In the genomic region with DNA sequence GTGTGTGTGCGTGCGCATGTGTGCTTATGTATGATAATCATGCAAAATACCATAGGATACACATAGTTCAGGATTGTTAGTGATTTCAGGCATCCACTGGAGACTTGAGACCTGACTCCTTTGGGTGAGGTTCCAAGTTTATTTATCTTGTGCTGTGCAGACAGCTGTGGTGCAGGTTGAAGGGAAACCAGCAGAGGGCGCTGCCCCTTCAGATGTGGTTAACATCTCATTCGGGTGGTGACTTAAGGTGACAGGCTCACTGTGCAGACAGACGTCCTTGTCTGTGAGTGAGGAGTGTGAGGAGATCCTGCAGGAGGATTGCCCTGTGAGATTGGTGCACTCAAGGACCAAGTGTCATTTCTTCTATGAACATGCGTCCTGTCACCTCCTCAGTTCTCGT, we compare ENCODE assay signal across 8 mouse cellular contexts.
DNase-seq lines count a peak whose midpoint lies in the region; ATAC-seq and TF ChIP-seq lines count a peak whose summit lies in the region.
"Not testable (repeated sequence)": the region's sequence is repeated elsewhere in the genome, so short reads cannot be mapped to it uniquely, and the experiment has no call there.

No protein-coding gene starts in this region.

- not testable (repeated sequence) for H3K4me2 ChIP-seq in intestine, postnatal 0 days (replicated peaks; ENCODE audit: low read depth); liver, embryonic 14.5 days (ENCODE audit: low read depth)

- H3K27me3 ChIP-seq in ES-Bruce4 (ENCODE audit: control insufficient read depth, insufficient read depth, low read length, poor library complexity, severe bottlenecking); intestine, postnatal 0 days (replicated peaks; ENCODE audit: control insufficient read depth, insufficient read depth, low read length); liver, embryonic 14.5 days (ENCODE audit: control insufficient read depth, insufficient read depth, low read length); thymus, adult 2 months (ENCODE audit: control insufficient read depth, insufficient read depth, low read length): not testable (repeated sequence)

- not testable (repeated sequence) for TF ChIP-seq EP300 in ES-Bruce4 (IDR thresholded peaks at IDR 0.05; ENCODE audit: insufficient read depth, low read depth, low read length); liver, embryonic 14.5 days (IDR thresholded peaks at IDR 0.05; ENCODE audit: low read depth)

- DNase-seq in 416B (ENCODE audit: low read depth): peak; percentile 24
- peak; percentile 6 for DNase-seq in adrenal gland, postnatal 10 days
- peak; percentile 1 for DNase-seq in embryo, embryonic 11 days
- not testable (repeated sequence) for DNase-seq in liver, embryonic 14.5 days (ENCODE audit: low read depth in 3 of 3, low spot score in 3 of 3)
- DNase-seq in naive thymus-derived CD4-positive, alpha-beta T cell, adult 2 months (ENCODE audit: low read depth): peak; percentile 67
- peak; percentile 64 for DNase-seq in thymus, adult 2 months

- H3K4me3 ChIP-seq in ES-Bruce4 (ENCODE audit: low read depth, low read length); intestine, postnatal 0 days (ENCODE audit: low read depth, low read length); liver, embryonic 14.5 days (ENCODE audit: insufficient read depth in 1 of 2, low read depth in 2 of 2, low read length in 2 of 2); thymus, adult 2 months (ENCODE audit: control insufficient read depth, insufficient read depth, low read length): not testable (repeated sequence)

- H3K36me3 ChIP-seq in ES-Bruce4 (ENCODE audit: control insufficient read depth, insufficient read depth, low read length, poor library complexity, severe bottlenecking); intestine, postnatal 0 days (ENCODE audit: control insufficient read depth, insufficient read depth); liver, embryonic 14.5 days (replicated peaks; ENCODE audit: control insufficient read depth, insufficient read depth, low read depth); thymus, adult 2 months (ENCODE audit: control insufficient read depth, insufficient read depth, low read length): not testable (repeated sequence)

- 63% methylated on average over 7 of the region's 7 CpGs for WGBS in intestine, postnatal 0 days
- 52% methylated on average over 7 of the region's 7 CpGs for WGBS in liver, embryonic 14.5 days (ENCODE audit: insufficient replicate concordance)
- 52% methylated on average over 7 of the region's 7 CpGs for WGBS in thymus, adult 2 months

- H3K9ac ChIP-seq in ES-Bruce4 (ENCODE audit: low read depth, poor library complexity, severe bottlenecking); intestine, postnatal 0 days (ENCODE audit: low read depth, low read length); liver, embryonic 14.5 days (replicated peaks): not testable (repeated sequence)

- TF ChIP-seq POLR2A in ES-Bruce4 (IDR thresholded peaks at IDR 0.05; ENCODE audit: insufficient read depth, low read length); thymus, adult 2 months (IDR thresholded peaks at IDR 0.05; ENCODE audit: control insufficient read depth, extremely low read depth, insufficient read depth, low read length, poor library complexity): not testable (repeated sequence)

- not testable (repeated sequence) for H3K9me3 ChIP-seq in ES-Bruce4 (replicated peaks; ENCODE audit: control insufficient read depth, insufficient read depth, low read length, poor library complexity, severe bottlenecking); intestine, postnatal 0 days (ENCODE audit: control insufficient read depth); liver, embryonic 14.5 days (ENCODE audit: control insufficient read depth, low read length)

- not testable (repeated sequence) for H3K4me1 ChIP-seq in ES-Bruce4 (ENCODE audit: control insufficient read depth, insufficient read depth, low read length); intestine, postnatal 0 days (replicated peaks; ENCODE audit: control insufficient read depth, insufficient read depth, low read length); liver, embryonic 14.5 days (replicated peaks; ENCODE audit: control insufficient read depth in 2 of 2, insufficient read depth in 2 of 2, low read length in 1 of 2); thymus, adult 2 months (replicated peaks; ENCODE audit: control insufficient read depth, insufficient read depth, low read length)

- peak; percentile 75 for TF ChIP-seq CTCF in ES-Bruce4 (IDR thresholded peaks at IDR 0.05; ENCODE audit: low read depth, low read length)
- peak; percentile 52 for TF ChIP-seq CTCF in intestine, postnatal 0 days (IDR thresholded peaks at IDR 0.05; ENCODE audit: low read depth)
- TF ChIP-seq CTCF in liver, embryonic 14.5 days (IDR thresholded peaks at IDR 0.05; ENCODE audit: low read depth): peak; percentile 70
- peak; percentile 57; the same call in 1 of the 2 replicates for TF ChIP-seq CTCF in thymus, adult 2 months (IDR thresholded peaks at IDR 0.05; ENCODE audit: borderline replicate concordance, control insufficient read depth, extremely low read depth, insufficient read depth, low read length, poor library complexity)

- ATAC-seq in intestine, postnatal 0 days; liver, embryonic 14.5 days (ENCODE audit: insufficient read depth): not testable (repeated sequence)

- not testable (repeated sequence) for H3K27ac ChIP-seq in ES-Bruce4 (ENCODE audit: insufficient read depth, low read length); intestine, postnatal 0 days (ENCODE audit: low read depth, low read length); liver, embryonic 14.5 days; thymus, adult 2 months (ENCODE audit: control insufficient read depth, insufficient read depth, low read length)
